Mouse (Mus musculus) gastrocnemius, adult 2 months (tissue): ENCODE results near the gene 4930430A15Rik. TPM values are rescaled to one million over a fixed set of nuclear protein-coding genes. Genes with fewer than 3 reads are reported as not detected.

Source experiments
- DNase-seq: peaks from one replicate; pipeline ENCODE4 v3.0.0; 2022
- H3K27ac ChIP-seq: fragments of 200-600 bp; 2 replicates; pipeline ENCODE4 v1.8.1; 2022; ENCODE audit warnings: mild to moderate bottlenecking
- H3K4me3 ChIP-seq: fragments of 200-600 bp; 2 replicates; pipeline ENCODE4 v1.8.1; 2022; ENCODE audit warnings: mild to moderate bottlenecking, moderate library complexity
- CTCF ChIP-seq: fragments of 200-600 bp; IDR thresholded peaks from 2 replicates; pipeline ENCODE4 v1.8.1; 2022; ENCODE audit warnings: antibody characterized with exemption, mild to moderate bottlenecking, moderate library complexity
- intact Hi-C: fragments of 180-260 bp; cut with DNase I; formaldehyde crosslinking; loops from one replicate; pipeline ENCODE4 v1.15.1; 2025
- long read RNA-seq, 2 experiments: library from polyadenylated mRNA; stranded (forward); transcript quantifications; one replicate each; pipeline ENCODE4 v2.0.0; 2021
- total RNA-seq, 2 experiments: library from RNA; stranded (reverse); gene quantifications; 2 replicates each; pipeline ENCODE4 v1.2.3; 2021

4930430A15Rik gene
- total RNA-seq: not detected
- long read RNA-seq, experiment 1: 0 reads
- long read RNA-seq, experiment 2: 0 reads

GRCm38 (mm10) chr2:111229502-111229901, at the start of gene 4930430A15Rik:
TSS of gene 4930430A15Rik (minus strand) at chr2:111229602.
- no peak for DNase-seq
- Histone ChIP-seq H3K27ac (no peak within 1 kb of the TSS), H3K4me3 (no peak within 1 kb of the TSS)
- TF ChIP-seq CTCF: no peak
- intact Hi-C loops: no loop called here

GRCm38 (mm10) chr2:111274006-111274405, 44.6 kb upstream of the 4930430A15Rik start, which contains the start of gene Olfr1277:
TSS of gene Olfr1277 (minus strand) at chr2:111274106.
- Histone ChIP-seq H3K27ac (no peak within 1 kb of the TSS), H3K4me3 (no peak within 1 kb of the TSS)
- no peak for TF ChIP-seq CTCF
- DNase-seq: no peak
- intact Hi-C loops: no loop called here

- Histone ChIP-seq H3K4me3 (no peak within 1 kb of the TSS), H3K27ac (no peak within 1 kb of the TSS)
- TF ChIP-seq CTCF: no peak
- no peak for DNase-seq
- intact Hi-C loops: no loop called here
Measured at GRCm38 (mm10) chr2:111254216-111254615, 24.8 kb upstream of the 4930430A15Rik start, which contains the start of gene Olfr1276. TSS of gene Olfr1276 (plus strand) at chr2:111254516.

GRCm38 (mm10) chr2:111235186-111235585, 5.8 kb upstream of the 4930430A15Rik start, which contains the start of gene Olfr1275:
TSS of gene Olfr1275 (minus strand) at chr2:111235286.
- Histone ChIP-seq H3K27ac (no peak within 1 kb of the TSS), H3K4me3 (no peak within 1 kb of the TSS)
- intact Hi-C loops: no loop called here
- TF ChIP-seq CTCF: no peak
- no peak for DNase-seq

- Histone ChIP-seq H3K27ac (no peak overlapping the region), H3K4me3 (no peak overlapping the region)
- intact Hi-C loops: no loop called here
- DNase-seq: no peak
- TF ChIP-seq CTCF: no peak
Measured at GRCm38 (mm10) chr2:111182068-111182467, 47.3 kb downstream of the 4930430A15Rik start.

GRCm38 (mm10) chr2:111152836-111153235, 76.6 kb downstream of the 4930430A15Rik start, which contains the start of gene Gm15130:
TSS of gene Gm15130 (minus strand) at chr2:111152936.
- Histone ChIP-seq H3K27ac (no peak within 1 kb of the TSS), H3K4me3 (no peak within 1 kb of the TSS)
- no peak for TF ChIP-seq CTCF
- DNase-seq: no peak
- intact Hi-C loops: no loop called here

GRCm38 (mm10) chr2:111135739-111136138, 93.7 kb downstream of the 4930430A15Rik start:
- DNase-seq: no peak
- intact Hi-C loops: no loop called here

More at GRCm38 (mm10) chr2:111135739-111136138, 93.7 kb downstream of the 4930430A15Rik start:
- no peak overlapping the region for H3K27ac ChIP-seq
- no peak overlapping the region for H3K4me3 ChIP-seq
- TF ChIP-seq CTCF: no peak

Other genes starting within 250 kb of the 4930430A15Rik start
- gene Gm13941, start 123.6 kb downstream of the 4930430A15Rik start, total RNA-seq: not detected
- gene Gm15130, start 76.7 kb downstream of the 4930430A15Rik start, total RNA-seq: not detected
- gene Olfr1275, start 5.7 kb upstream of the 4930430A15Rik start, total RNA-seq: not detected
- gene Olfr1276, start 24.9 kb upstream of the 4930430A15Rik start, total RNA-seq: not detected
- not detected for gene Olfr1277, start 44.5 kb upstream of the 4930430A15Rik start, total RNA-seq
- gene Olfr1278, start 60.5 kb upstream of the 4930430A15Rik start, total RNA-seq: not detected
- gene Olfr1279, start 71.0 kb upstream of the 4930430A15Rik start, total RNA-seq: not detected
- gene Olfr1280, start 84.4 kb upstream of the 4930430A15Rik start, total RNA-seq: not detected
- gene Olfr1281, start 96.9 kb upstream of the 4930430A15Rik start, total RNA-seq: not detected
- gene Olfr1282, start 106.5 kb upstream of the 4930430A15Rik start, total RNA-seq: not detected
- not detected for gene Olfr1283, start 137.2 kb upstream of the 4930430A15Rik start, total RNA-seq
- gene Olfr1284, start 145.9 kb upstream of the 4930430A15Rik start, total RNA-seq: not detected
- gene Olfr1286, start 193.5 kb upstream of the 4930430A15Rik start, total RNA-seq: not detected
- not detected for gene Olfr1287, start 219.5 kb upstream of the 4930430A15Rik start, total RNA-seq
- not detected for gene Olfr1288, start 244.5 kb upstream of the 4930430A15Rik start, total RNA-seq